Mouse (Mus musculus): ENCODE data around the gene Prr5.

The Prr5 gene

DNA sequence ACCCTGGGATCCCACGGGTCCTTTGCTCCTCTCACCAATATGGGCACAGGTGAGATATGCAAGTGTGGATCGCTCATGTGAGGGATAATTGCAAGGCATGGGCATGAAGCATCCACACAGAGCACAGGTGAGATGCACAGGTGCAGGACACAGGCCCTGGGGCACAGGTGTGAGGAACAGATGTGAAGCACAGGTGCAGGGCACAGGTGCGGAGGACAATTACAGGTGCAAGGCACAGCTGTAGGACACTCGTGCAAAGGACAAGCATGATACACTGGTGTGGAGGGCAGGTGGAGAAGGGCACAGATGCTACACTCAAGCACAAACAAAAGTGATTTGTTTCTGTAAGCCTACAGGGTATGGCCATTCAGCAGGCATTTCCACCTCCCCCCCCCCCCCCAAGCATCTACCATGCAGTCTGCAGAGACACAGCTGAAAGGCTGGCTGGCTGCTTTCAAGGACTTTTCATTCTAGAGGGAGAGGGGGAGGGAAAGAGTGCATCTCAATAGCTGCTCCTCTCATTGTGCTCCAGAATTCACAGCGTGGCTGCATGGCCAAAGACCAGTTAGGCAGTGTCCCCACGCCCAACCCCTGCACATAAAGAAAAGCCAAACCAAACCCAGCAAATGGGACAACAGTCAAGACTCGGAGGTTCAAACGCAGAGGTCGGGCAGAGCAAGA, 11.9 kb upstream of the Prr5 start:
- DNase-seq = no peak

DNA sequence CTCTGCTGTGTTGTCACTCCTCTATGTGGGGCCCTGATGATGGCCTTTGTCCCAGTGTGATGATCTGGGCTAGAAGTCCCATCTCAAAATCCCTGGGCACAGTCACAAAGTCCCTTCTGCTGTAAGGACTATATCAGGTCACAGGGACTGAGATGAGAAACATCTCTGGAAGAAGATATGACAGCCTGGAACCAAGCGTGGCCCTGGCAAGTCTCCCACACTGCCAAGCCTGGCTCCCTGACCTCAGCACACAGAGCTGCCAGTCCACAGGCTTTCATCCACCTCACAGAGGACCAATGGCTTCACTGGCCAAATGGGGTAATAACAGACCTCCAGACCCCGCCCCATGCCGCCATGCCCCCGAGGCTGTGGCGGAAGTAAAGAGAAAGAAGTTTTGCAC, 10.8 kb upstream of the Prr5 start:
- no peak for DNase-seq

DNA sequence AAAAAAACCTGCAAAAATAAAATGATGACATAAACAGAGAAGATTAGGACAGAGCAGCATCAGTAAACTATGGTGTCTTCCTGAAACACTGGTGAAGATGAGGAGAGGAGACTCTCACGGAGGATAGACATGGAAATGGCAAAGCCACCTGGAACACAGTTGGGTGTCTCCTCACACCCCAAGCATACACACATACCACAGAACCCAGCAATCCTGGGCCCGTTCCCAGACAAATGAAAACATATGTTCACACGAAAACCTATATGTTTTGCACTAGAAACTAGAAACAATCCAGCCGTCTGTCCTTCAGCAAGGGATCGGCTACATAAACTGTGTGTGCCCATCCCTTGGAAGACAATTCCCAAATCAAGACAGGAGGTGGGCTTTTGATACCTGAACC, 9.6 kb upstream of the Prr5 start:
- no peak for DNase-seq

DNA sequence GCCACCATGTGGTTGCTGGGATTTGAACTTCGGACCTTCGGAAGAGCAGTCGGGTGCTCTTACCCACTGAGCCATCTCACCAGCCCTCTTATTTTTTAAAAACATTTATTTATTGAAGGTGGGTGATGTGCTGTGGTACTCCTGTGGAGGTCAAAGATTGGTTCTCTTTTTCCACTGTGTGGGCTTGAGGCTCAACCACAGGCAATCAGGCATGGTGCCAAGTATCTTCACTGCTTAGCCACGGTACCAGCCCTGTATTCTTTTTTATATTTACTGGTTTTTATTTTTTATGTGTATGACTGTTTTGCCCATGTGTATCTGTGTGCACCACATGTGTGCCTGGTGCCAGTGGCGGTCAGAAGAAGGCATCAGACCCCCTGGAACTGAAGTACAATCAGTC, 8.1 kb upstream of the Prr5 start:
- DNase-seq = no peak

DNA sequence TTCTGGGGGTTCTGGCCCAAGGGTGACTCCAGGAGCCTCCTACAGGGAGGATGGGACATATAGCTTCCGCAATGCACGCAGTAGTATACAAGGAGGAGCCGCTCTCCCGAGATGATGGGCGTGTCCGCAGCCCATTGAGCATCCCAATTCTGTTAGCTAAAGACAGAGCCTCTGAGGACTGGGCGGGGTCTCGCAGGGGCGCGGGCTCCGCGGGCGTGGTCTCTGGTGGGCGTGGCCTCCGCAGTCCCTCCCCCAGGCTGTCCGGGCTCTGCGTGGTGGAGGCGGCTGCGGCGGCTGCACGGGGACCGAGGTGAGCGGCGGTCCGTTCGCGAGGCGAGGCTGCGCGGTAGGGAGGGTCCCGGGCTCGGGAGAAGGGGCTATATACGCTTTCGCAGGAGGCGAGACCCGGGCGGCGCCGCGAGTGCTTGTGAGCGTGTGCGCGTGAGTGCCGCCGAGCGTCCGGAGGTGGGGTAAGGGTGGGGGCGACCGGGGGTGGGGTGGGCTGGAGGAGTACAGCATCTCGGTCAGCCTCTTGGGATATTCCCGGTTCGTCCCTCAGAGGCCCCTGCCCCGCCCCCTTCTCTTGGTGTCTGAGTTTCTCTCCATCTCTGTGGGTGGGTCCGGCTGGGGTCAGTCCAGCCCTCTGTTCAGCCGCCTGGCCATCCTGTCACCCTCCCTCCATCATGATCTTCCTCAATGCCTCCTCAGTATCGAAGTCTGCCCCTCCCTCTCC, 6.3 kb upstream of the Prr5 start:
- peak; percentile 83 for DNase-seq

DNA sequence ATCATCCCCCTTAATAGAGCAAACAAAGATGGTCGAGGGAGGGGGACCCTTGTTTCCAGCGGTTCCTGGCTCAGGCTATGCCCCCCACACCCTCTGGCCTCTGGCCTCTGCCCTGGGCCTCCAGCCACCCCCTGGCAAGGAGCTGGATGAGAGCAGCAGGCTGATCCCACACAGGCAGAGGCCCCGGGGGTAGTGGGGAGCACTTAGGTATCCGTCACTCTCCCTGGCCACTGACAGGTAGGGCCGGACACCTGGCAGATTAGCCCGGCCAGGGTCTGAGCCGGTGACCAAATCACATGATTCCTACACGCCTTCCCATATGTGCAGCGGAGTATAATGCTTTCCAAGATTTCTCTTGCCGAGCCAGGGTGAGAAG, 5.7 kb upstream of the Prr5 start:
- no peak for DNase-seq

DNA sequence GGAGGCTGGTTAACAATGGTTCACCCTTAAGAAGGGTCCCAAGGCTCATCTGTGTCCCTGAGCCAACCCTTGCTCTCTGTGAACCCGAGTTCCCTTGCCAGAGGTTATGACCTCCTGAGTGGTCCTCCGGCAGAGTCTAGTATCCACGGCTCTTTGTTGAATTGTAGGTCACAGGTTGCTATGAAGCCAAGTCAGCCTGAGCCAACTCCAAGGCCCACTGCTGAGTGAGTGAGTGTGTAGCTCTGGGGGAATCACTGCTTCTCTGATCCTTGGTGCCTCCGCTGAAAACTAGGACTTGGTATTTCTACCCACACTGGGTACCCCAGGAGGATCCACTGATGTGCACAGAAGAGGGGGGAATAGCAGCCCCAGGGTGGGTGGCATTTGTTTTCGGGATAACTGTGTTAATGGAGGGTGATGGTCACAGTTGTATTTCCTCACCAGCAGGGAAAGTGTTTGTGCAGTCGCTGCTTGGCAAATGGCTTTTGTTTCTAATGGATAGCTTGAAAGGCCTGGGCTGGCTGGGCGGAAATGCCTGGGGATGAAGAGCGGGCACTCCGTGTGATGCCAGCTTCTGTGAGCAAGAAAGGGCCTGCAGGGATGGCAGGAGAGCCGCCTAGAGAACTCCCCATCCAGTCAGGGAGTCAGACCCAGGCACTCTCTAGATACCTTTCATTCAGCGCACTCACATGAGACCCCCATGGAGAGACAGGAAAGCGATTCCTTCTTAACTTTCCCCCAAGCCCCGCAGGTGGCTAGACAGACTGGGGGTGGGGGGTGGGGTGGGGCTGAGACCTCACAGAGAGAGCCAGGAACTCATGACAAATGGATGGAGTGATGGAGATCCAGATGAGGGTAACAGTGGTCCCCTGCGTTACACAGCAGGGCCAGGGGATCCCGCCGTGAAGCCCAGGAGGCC, 4.6 kb upstream of the Prr5 start:
- DNase-seq = no peak

DNA sequence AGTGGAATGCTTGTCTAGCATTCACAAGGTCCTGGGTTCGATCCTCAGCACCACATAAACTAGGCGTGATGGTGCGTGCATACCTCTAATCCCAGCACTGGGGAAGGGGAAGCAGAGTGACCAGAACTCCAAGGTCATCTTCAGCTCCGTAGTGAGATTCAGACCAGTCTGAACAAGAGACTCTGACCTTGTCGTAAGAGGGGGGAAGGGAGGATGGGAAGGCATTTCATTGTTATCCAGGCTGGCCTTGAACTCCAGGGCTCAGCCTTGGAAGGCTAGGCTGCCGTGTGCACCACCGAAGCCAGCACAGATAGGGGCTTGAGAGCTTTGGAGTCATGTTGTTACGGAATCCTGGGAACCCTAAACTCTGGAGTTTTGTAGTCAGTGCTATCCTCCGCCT, 3.8 kb upstream of the Prr5 start:
- DNase-seq = no peak

DNA sequence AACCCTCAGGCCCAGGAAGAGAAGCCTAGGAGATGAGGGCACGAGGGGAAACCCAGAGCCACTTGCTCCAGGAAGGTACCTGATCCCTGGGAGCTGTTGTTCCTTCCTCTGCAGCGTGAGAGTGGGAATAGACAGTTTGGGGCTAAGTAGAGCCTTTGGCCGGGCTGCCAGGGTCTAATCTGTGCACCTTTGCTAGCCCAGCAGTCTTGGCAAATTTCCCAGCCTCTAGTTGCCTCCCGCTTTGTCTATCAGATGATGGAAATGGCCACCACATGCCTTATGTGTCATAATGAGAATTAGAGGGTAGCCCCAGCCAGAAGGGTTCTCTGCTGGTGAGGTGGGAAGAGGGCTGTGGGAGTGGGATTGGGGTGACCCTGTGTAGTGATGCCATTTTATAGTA, 3.4 kb upstream of the Prr5 start:
- no peak for DNase-seq

DNA sequence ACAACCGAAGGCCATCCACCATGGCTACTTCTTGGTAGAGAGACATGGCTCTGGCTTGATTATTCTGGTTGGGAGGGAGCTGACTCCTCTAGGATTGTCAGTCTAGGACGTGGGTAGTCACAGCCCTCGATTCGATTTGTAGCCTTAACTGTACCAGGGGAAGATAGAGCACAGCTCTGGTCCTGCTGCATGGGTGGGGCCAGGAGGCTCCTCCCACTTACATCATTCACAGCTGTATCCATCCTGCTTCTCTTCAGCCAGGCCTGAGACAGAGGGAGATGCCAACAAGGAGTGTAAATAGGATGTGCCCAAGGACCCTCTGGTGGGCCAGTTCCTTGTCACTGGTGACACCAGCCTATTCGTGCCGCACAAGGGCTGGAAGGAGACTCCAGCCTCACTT, 1.8 kb upstream of the Prr5 start:
- DNase-seq = no peak

DNA sequence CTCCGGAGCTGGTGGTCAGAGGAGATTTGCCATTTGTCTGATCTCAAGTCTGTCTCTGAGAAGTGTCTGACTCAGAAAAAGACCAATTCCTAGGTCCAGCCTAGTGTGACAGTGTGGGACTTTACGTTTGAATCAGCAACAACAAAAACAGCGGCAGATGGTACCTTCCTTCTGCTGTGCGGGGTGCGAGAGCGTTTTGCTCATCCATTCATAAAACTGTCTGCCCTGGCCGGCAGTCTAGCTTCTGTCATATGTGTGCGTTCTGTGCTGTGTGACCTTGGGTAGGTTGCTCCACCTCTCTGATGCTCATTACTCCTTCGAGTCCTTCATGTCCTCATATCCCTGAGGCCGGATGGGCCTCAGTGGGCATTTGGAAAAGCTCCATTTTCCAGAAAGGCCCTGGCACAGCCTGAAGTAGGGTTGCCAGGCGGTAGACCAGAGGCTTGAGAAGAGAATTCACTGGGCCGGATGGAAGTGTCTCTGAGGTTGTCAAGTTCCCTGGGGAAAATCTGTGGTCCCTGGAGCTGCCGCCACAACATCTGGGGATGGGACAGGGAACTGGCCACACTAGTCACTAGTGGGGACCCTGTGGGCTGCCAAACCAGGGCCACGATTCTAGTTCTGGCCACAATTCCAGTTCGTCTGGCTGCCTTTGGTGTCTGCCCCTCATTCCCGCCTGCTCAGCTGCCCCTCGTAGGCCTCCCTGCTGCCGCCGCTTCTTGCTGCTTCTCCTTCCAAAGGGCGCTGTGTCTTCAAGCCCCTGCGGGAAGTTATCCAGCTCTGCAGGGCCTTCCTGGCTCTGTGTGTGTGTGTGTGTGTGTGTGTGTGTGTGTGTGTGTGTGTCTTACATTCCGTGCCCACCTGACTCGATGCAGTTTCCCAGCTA, 594 bp downstream of the Prr5 start:
- DNase-seq = no peak

DNA sequence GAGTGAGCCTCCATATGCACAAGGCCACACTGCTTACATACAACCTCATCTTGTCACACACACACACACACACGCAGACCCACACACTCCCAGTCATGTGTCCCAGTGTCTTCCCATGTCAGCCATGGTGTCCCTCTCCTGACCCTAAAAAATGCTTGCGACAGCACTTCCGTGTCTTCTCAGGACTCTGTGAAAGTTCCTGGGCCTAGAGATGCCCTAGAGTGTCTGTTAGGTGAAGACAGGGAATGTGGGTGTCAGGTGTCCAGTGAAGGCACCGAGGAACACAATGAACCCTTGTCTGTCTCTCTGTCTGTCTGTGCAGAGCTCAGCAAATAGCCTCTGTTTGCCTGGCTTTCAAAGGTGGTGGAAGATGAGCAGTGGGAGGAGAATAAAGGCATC, 1.2 kb downstream of the Prr5 start:
- DNase-seq = no peak

DNA sequence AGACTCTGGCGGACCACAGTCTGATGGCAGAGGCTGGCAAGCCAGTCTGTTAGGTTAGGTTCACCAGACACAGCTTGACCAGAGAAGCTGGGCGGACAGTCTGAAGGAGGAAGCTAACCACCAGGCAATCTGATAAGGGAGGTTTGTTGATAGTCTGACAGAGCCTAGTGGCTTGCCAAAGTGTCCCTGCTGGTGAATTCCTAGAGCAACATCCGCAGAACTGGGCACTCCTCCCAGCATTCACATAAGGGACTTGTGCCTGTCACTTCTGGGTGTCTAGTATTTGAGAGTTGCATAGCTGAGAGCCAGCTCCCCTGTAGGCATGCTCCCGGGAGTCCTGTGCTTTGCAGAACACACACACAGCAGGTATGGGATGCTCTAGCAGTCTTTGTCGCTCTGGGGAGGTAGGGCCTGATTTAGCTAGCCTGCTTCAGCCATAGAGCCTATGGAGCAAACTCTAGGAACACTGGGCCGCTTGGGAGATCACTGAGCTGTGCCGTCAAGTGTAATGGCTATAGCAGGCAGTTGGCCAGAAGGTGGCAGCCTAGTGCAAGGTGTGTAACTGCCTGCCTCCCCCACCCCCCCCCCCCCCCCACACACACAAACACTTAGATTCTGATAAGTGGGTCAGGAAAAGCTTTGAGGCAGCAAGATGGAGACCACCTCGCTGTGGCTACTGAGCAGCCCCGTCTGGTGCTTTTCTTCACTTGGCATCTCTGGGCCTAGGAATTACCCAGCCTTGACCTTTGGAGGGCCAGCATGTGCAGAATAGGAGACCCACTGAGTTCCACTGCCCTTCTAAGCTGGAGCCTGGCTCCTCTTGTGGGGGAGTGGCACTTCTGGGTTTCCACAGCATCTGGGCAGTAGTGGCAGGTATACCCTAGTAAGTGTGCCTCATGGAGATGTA, 2.2 kb downstream of the Prr5 start:
- peak; percentile 59 for DNase-seq

DNA sequence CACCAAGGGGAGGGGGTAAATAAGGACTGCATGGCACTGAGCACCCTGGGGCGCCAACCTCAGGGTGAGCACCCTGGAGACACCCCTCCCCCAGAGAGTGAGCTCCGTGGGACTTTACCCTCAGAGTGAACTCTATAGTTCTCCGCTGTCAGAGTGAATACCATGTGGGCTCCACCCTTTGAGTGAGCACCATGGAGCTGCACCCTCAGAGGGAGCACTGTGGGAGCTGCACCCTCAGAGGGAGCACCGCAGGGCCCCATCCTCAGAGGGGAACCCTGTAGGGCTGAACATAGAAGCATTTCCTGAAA, 2.8 kb downstream of the Prr5 start:
- no peak for DNase-seq

DNA sequence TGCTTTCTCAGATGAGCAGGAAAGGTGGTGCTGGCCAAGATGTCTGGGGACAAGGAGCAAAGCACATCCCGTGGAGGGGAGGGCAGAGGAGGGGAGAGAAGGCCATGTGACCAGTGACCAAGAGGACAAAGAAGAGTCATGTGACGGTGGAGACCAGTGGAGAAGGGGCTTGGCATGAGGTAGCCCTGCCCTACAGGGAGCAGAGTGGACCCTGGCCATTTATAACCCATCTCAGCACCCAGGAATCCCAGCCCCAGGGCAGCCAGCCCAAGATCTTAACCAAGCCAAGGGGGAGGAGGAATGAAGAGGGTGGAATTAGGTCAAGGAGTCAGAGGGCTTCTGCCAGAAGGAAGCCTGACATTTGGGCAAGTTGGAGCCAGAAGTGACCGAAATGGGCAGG, 3.2 kb downstream of the Prr5 start:
- no peak for DNase-seq

DNA sequence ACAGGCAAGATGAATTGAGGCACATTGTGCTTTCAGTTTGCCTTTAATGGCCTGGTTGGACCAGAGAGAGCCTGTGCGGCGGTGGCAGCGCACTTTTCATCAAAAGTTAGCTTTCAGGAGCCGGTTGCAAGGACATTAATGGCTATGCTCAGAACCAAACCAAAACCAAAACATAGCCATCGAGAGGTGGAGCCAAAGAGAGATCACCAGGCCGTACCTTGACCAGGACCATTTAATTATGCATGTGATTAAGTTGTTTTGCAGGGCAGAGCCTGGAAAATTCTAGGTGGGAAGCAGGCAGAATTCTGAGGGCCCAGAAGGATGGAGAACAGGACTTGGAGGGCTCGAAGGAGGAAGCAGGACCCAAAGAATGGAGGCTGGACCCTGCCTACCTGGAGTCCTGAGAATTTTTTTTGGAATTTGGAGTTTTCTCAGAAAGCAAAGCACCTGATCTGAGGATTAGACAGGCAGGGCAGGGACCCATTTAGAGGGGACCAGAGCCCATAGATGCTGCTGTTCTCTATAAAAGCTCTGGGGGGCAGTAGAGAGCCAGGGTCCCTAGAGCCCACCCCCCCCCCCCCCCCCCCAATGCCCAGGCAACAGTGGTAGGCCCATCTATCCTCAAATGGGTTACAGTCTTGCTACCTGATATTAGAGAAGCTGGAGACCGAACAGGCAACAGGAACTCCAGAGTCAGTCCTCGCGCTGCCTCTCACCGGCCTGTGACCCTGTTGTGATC, 5.1 kb downstream of the Prr5 start:
- no peak for DNase-seq

DNA sequence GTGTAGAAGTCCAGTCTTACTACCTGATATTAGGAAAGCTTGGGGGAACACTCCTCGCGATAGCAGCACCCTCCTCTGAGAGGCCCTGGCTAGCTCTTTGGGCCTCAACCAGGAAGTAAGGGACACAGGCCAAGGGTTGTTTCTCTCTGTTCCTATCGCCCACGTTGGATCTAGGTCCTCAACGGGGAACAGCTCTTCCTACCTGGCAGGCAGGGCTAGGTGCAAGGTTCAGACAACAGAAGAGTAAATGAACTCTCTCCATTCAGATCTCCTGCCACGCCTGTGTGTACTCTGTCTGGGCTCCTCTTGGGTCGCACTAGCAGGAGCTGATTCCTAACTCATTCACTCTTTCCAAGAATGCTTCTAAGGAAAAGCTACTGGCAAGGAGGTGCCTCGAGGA, 5.9 kb downstream of the Prr5 start:
- no peak for DNase-seq

DNA sequence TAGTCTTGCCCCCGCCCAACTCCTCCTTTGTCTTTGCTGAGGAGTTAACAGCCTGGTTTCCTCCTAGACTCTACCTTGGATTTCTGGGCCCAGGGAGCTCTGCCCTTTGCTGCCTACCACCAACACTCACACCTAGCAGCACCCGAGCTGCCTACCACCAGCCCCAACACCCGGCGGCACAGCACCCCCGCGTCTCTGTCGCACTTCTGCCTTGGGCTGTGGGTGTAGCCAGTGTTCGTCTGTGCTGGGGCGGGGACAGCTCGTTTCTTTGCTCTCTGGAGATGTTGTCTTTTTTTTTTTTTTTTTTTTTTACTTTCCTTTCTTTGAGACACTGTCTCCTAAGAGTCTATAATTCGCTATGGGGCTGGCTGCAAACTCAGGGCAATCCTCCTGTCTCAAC, 8.5 kb downstream of the Prr5 start:
- no peak for DNase-seq

DNA sequence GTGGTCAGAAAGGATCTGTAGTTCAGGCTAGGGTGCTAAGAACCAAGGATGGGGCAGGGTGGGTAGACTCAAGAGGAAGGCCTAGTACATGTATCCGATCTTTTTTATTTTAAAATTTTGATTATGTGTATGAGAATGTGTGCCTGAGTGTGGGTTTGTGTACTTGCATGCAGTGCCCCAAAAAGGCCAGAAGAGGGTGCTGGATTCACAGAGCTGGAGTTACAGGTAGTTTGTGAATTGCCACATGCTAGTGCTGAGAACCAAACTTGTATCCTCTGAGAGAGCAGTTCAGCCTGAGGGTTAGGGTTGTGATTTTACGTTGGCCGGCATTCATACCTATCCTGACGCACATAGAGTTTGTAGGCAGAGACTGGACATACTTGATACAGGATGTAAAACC, 9.7 kb downstream of the Prr5 start:
- DNase-seq = no peak

DNA sequence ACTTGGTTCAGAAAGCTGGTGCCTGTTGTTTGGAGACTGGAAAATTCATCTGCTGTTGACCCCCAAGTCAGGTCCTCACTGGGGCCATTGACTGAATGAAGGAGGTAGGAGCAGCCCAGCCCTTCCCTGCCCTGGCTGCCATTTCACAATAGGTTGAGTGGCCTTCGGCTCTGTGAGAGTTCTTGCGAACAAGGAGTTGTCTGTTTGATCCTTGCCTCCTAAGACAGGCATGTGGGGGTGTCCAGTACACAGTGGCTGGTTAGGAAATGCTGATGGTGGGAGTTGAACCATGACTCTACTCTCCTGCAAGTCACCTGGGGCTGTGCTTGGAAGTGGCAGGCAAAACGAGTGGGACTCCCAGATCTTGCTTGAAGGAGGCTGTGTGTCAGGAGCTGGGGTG, 10.4 kb downstream of the Prr5 start:
- DNase-seq = no peak
